Mouse (Mus musculus): ENCODE data around the gene Gal3st4.

- no peak for TF ChIP-seq CTCF (IDR thresholded peaks at IDR 0.05; ENCODE audit: low read depth, low read length)
- no peak for TF ChIP-seq POLR2A (IDR thresholded peaks at IDR 0.05; ENCODE audit: extremely low read depth, insufficient read depth, low read length)
Measured at GRCm38 (mm10) chr5:138280425-138280768, 7.8 kb upstream of the Gal3st4 start.

Data from liver, adult 2 months (tissue).